Mouse (Mus musculus): ENCODE data around the gene Fam166b.
A peak's percentile ranks its signal among the peaks of the same experiment; 100 is the strongest.

Gene Fam166b

DNA sequence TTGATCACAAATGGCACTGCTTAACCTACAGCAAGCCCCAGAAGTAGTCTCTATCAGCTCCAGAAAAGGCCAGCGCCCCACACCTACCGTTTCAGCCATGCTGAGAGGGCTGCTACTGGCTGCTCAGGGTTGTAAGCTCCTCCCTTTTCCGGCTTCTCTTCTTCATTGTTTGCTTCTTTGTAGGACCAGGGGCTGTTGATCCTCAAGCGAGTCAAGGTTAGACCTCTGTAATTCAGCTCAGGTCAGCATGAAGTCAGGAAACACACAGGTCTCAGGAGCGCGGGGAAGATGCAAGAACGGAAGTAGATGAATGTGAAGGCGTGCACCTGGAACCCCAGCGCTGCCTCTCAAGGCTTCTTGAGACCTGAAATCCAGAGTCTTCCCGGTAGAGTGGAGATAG, 24.2 kb downstream of the Fam166b start:
- no peak for DNase-seq (ENCODE audit: low spot score)

- DNase-seq (ENCODE audit: low spot score), result peak; percentile 57
Measured at GRCm38 (mm10) chr4:43402212-43402611, 26.7 kb downstream of the Fam166b start.

DNA sequence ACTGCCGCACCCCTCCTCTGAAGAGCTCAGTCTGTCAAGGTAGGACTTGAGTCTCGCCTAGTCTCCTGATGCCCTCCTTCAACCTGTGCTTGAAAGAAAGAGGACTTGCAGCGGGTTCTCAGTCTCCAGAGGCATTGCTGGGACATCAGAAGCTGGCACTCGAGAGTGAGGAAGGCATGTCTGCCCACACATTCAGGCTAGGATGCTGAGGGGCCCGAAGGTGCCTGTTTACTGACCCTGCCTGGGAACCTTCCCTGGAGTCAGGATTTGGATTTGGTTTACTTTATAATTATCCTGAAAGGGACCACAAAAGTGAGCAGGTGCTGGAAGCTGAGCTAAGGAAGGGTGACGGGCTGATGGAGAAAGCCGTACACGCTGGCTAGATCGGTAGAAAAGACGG, 27.4 kb downstream of the Fam166b start:
- no peak for DNase-seq (ENCODE audit: low spot score)

- no peak for DNase-seq (ENCODE audit: low spot score)
Measured at GRCm38 (mm10) chr4:43400976-43401375, 28.0 kb downstream of the Fam166b start.

GRCm38 (mm10) chr4:43399391-43400131, 29.4 kb downstream of the Fam166b start:
- peak; percentile 77 for DNase-seq (ENCODE audit: low spot score)

GRCm38 (mm10) chr4:43398829-43399331, 30.1 kb downstream of the Fam166b start:
- DNase-seq (ENCODE audit: low spot score), result peak; percentile 85

- DNase-seq (ENCODE audit: low spot score), result no peak
Measured at GRCm38 (mm10) chr4:43398014-43398413, 30.9 kb downstream of the Fam166b start.

DNA sequence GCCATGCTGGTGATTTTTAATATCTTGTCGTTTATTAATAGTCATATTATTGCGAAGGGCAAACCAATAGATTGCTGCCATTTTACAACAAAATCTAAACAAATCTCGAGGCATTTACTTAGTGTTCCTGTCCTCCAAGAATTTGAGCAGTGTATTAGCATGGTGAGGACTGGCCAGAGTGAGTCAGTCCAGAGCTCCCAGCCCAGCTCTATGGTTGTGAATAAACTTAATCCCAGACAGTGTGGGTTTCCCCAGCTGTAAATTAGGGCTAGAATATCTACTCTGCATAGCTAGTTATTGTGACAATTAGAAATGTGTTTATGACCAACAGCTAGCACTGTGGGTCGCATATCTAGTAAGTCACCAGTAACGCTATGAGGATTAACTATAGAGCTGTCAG, 32.6 kb downstream of the Fam166b start:
- DNase-seq (ENCODE audit: low spot score), result no peak

DNA sequence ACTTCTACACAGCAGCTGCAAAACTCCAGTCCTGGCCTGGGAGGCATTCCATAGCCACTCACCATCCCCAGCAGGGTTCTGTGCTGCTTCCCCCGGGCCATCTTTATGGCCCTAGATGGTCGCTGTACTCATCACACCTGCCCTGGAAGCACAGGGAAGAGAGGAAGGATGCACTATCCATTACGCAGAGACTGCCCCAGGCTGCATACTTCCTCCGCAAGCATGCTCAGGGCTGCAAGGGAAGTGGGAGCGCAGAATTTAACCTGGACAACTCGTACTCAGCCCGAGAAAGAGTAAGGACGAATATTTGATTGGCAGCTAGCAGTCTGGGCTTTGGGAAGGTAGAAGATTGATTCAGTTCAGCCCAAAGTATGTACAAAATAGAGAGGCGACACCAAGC, 33.1 kb downstream of the Fam166b start:
- DNase-seq (ENCODE audit: low spot score), result no peak

DNA sequence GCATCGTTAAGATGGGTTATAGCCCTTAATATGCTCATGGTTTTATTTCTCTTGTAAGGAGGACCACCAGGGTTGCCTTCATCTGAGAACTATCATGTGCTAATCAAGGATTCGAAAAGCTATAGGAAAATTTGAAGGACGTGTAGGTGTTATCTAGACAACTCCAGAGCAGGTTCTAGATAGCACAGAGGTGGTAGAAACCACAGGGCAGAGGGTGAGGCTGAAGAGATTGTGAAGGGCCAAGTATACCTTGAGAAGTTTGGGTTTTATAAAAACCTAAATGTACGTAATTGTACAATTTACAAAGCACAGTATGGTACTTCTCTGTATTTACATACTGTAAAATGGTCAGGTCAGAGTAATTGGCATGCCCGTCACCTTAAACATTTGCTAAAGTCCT, 33.8 kb downstream of the Fam166b start:
- DNase-seq (ENCODE audit: low spot score), result no peak

DNA sequence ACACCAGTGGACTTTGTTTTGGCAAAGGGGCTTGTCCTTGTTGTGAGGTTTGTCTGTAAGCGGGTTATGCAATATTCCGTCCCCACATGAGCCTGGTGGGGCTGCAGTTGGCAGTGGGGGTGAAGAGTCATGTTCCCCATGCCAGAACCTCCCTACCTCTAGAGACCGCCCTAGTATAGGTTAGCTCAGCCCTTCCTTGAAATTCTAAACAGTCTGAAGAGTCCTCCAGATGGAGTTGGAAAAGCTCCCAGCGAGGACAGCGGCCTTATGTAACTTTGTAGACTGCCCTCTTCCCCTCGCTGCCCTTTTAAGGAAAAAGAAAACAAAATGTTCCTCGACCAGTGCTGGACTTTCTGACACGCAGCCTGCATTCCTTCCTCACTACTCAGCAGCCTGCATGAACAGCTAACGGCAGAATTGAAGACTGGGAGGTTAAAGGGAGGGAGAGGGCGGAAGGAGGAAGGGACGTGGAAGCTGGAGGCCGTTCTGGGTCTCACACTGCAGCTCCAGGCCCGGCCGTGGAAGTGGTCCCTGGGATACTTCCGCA, 34.5 kb downstream of the Fam166b start:
- DNase-seq (ENCODE audit: low spot score), result peak; percentile 95

- no peak for DNase-seq (ENCODE audit: low spot score)
Measured at GRCm38 (mm10) chr4:43391521-43392050, 37.3 kb downstream of the Fam166b start.

DNA sequence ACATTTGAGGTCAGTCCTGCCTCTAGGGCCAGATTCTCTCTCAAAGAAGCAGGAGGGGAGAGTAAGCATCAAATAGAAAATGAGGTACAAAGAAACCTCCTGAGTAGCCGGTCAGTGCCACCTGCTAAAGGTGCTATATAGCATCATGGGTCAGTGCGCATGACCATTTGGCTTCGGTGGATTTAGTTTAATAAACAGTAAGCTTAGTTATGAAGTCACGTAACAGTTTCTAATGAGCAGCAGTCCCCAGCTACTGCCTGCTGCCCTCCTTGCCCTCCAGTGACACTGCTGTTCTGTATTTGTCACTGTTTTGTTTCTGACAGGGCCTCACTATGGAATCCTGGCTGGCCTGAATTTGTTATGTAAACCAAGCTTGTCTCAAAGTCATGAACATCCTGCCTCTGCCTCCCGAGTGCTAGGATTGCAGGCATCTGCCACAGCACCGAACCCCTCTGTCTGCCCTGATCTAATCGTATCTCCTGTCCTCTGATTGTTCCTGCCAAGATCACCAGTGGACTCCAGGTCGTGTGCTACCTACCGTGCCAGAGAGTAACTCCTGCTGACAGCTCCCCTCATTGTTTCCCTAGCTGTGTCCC, 39.0 kb downstream of the Fam166b start:
- peak; percentile 74 for DNase-seq (ENCODE audit: low spot score)

DNA sequence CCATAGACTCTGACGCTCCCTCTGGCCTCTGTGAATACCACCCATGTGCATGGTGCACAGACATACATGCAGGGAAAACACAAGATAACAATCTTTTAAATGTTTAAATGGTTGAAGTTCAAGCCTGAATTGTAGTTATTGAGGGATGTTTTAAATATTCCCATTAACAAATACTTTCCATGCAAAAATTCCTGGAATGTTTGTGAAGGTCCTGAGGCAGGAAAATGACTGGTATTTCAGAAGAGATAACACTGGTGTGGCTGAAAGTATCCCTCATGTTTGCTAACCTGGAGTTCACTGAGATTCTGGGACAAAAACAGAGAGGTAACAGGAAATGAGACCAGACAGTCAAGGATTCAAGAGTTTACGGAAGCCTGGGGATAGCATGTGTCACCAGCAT, 39.5 kb downstream of the Fam166b start:
- no peak for DNase-seq (ENCODE audit: low spot score)

GRCm38 (mm10) chr4:43386932-43387331, 42.0 kb downstream of the Fam166b start:
- no peak for DNase-seq (ENCODE audit: low spot score)

DNA sequence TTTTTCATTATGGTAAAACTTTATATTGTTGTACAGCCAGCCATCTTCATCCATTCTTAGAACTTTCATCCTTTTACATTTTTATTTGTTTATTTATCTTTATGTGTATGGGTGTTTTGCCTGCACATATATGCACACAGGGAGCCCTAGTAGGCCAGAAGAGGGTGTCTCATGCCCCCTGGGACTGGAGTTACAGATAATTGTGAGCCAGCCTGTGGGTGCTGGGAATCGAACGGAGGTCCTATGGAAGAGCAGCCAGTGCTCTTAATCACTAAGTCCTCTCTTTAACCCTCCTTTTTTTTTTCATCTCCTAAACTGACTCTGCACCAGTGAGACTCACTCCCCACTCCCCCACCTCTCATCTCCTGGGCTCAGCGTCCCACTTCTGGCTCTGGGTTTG, 44.4 kb downstream of the Fam166b start:
- no peak for DNase-seq (ENCODE audit: low spot score)

- DNase-seq (ENCODE audit: low spot score), result no peak
Measured at GRCm38 (mm10) chr4:43384083-43384460, 44.9 kb downstream of the Fam166b start.

- no peak for DNase-seq (ENCODE audit: low spot score)
Measured at GRCm38 (mm10) chr4:43383246-43384082, 45.5 kb downstream of the Fam166b start.

- no peak for DNase-seq (ENCODE audit: low spot score)
Measured at GRCm38 (mm10) chr4:43382155-43383020, 46.5 kb downstream of the Fam166b start.

DNA sequence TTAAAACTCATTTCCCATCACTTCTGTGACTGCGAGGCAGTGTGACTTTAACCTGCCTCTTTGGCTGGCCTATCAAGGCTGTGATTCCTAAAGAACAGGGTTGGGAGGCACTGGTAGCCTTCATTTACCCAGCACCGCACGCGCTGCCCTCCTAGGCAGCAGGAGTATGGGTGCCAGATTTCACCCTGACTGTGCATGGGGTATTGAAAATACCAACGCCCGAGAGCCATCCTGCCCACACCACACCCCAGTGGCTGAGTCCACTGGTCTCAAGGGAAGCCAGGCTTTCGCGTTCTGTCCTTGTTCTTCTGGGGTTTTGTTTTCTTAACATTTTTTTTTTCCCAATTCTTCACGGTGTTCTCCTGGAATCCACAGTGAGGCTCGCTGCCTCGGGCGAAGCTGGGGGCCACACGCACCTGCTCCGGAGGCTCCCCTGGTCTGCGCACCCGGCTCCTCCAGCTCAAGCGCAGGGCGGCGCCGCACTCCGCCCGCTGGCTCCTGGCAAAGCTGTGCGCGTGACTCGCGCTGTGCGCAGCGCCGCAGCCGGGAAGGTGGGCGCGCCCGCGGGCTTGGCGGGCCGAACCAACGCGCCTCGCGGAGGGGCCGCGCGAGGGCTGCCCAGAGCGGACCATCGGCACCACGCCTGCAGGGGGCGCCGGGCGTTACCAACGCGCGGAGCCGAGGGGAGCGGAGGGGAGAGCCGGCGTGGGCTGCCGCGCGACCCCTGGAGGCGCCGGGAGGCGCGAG, 47.4 kb downstream of the Fam166b start, which contains the start of gene Rusc2:
Gene Rusc2 (plus strand): TSS at position 572 of the 747 bp plus-strand sequence.
- DNase-seq (ENCODE audit: low spot score), result peak; percentile 93

Data from lung, postnatal 25 days (tissue).